Mouse (Mus musculus): Measurements from ENCODE around the gene Ndufa3. TPM values are rescaled to one million over a fixed set of nuclear protein-coding genes. Genes with fewer than 3 reads are reported as not detected.

Gene Ndufa3
- total RNA-seq, 2 experiments from 2014 or later = 576 to 686 TPM

- no peak for DNase-seq (ENCODE audit: extremely low spot score in 1 of 2, low spot score in 1 of 2)
Measured at GRCm38 (mm10) chr7:3664524-3665214, 47.5 kb downstream of the Ndufa3 start.

- DNase-seq (ENCODE audit: extremely low spot score in 1 of 2, low spot score in 1 of 2) = peak; percentile 84 to 86
Measured at GRCm38 (mm10) chr7:3665215-3666114, 48.3 kb downstream of the Ndufa3 start, which contains the start of gene Leng1. Leng1 (minus strand) TSS chr7:3665840.

- no peak for DNase-seq (ENCODE audit: extremely low spot score in 1 of 2, low spot score in 1 of 2)
Measured at GRCm38 (mm10) chr7:3666921-3667391, 49.8 kb downstream of the Ndufa3 start.

Small RNAs within 50 kb of the gene (microRNA-seq; reads per million reads assigned to microRNA genes)
- gene Gm25100 = 0 reads per million in 2 experiments
- gene Mir3572 = 5.2 to 7.5 reads per million in 2 experiments

Other genes starting within 250 kb of the Ndufa3 start
- 100 to 1,000 TPM; 380 to 428 TPM for gene Cacng8, start 226.7 kb upstream of the Ndufa3 start, total RNA-seq (2021)
- gene Cacng6, start 193.2 kb upstream of the Ndufa3 start, total RNA-seq (2021) = 1 to 10 TPM; 1.3 to 2.2 TPM
- not detected for gene Tarm1, start 114.7 kb upstream of the Ndufa3 start, total RNA-seq (2021)
- under 1 TPM; 0.54 to 0.99 TPM for gene Oscar, start 1.2 kb upstream of the Ndufa3 start, total RNA-seq (2021)
- gene Tfpt, start 12.6 kb downstream of the Ndufa3 start, total RNA-seq (2021) = 10 to 100 TPM; 36.0 to 40.5 TPM
- 10 to 100 TPM; 51.7 to 54.2 TPM for gene Prpf31, start 12.6 kb downstream of the Ndufa3 start, total RNA-seq (2021)
- 10 to 100 TPM; 49.7 to 61.3 TPM for gene Cnot3, start 27.9 kb downstream of the Ndufa3 start, total RNA-seq (2021)
- gene Leng1, start 48.5 kb downstream of the Ndufa3 start, total RNA-seq (2021) = 1 to 10 TPM; 5.3 to 5.5 TPM
- 1 to 10 TPM; 4.6 to 8.1 TPM for gene Tmc4, start 60.2 kb downstream of the Ndufa3 start, total RNA-seq (2021)
- 10 to 100 TPM; 75.7 to 87.8 TPM for gene Tsen34, start 75.5 kb downstream of the Ndufa3 start, total RNA-seq (2021)
- gene Mboat7, start 76.2 kb downstream of the Ndufa3 start, total RNA-seq (2021) = 100 to 1,000 TPM; 133 to 153 TPM
- 100 to 1,000 TPM; 367 to 434 TPM for gene Rps9, start 86.6 kb downstream of the Ndufa3 start, total RNA-seq (2021)
- under 1 TPM in 1 of 2 experiments, not detected in 1; 0.12 TPM for gene Pirb, start 103.0 kb downstream of the Ndufa3 start, total RNA-seq (2021)
- gene Gm15448, start 208.3 kb downstream of the Ndufa3 start, total RNA-seq (2021) = not detected
- not detected for gene Pira2, start 227.7 kb downstream of the Ndufa3 start, total RNA-seq (2021)

Data from layer of hippocampus, postnatal 25 days (tissue).